Mouse (Mus musculus) gastrocnemius, postnatal 25 days (tissue): ENCODE measurements around the gene Gm14744. TPM values are rescaled to one million over a fixed set of nuclear protein-coding genes. Genes with fewer than 3 reads are reported as not detected.
"Not testable (repeated sequence)": the region's sequence is repeated elsewhere in the genome, so short reads cannot be mapped to it uniquely, and the experiment has no call there.

Experiments
- DNase-seq: peaks from one replicate; pipeline ENCODE4 v3.0.0; 2022
- long read RNA-seq, 2 experiments: library from polyadenylated mRNA; stranded (forward); transcript quantifications; one replicate each; pipeline ENCODE4 v2.0.0; 2021
- total RNA-seq, 2 experiments: library from RNA; stranded (reverse); gene quantifications; 1 replicate in 1 of 2; 2 replicates in 1 of 2; pipeline ENCODE4 v1.2.3; 2021

Gene Gm14744
- not detected for total RNA-seq
- long read RNA-seq, experiment 1 = 0 reads
- long read RNA-seq, experiment 2 = 0 reads

DNA sequence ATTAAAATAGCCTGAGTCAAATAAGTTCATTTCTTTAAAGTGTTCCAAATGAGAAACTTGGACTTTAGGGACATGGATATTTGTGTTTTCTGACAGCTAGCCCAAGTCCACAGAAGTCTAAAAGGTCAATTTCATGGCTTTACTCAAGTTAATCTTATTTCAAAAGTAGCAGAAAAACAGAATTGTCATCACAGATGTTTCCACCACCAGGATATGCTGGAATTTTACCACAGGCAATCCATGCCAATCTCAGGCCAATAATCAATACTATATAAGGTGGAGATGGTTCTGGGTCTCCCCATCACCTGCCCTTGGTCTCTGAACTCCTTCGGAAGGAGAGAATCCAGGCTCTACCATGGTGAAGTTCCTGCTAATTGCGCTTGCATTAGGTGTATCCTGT lies at the start of gene Gm14744:
Gene Gm14744 (plus strand): TSS at position 301 of the 400 bp plus-strand sequence.
- not testable (repeated sequence) for DNase-seq

DNA sequence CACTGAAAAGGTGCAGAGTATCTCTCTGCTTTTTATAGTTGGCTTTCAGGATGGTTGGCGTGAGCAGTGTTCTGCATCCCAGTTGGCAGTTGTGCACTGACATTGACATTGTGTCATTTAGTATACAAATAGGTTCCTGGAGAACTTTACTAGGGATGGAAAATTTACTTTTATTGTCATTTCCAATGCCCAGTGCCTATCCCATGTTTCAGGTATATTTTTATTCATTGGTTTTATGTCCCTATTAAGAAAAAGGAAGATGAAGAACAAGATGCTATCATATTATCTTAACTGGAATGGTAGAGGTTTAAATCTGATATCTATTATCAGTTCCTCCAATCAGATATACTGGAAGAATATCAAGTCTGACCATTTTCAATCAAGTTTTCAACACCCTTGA lies 11.0 kb upstream of the Gm14744 start, which contains the start of gene Pbsn:
Gene Pbsn (minus strand): TSS at position 101 of the 400 bp plus-strand sequence.
- no peak for DNase-seq

DNA sequence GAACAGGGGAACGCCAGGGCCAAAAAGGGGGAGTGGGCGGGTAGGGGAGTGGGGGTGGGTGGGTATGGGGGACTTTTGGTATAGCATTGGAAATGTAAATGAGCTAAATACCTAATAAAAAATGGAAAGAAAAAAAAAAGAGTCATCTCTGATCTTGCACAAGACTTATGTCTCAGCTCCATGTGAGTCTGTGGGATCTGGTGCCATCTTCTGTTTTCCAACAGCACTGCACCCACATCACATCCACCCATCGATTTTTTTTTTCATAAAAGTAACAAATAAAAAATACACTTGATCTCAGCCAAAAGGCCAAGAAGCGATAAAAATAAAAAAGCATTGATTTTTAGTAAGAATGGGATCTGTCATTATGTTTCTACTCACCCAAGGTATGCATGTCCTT lies 15.5 kb downstream of the Gm14744 start:
- DNase-seq = not testable (repeated sequence)

Other genes with a start within 250 kb of the Gm14744 start
- 1 to 10 TPM; 5.1 to 5.7 TPM for gene Prkx, start 68.5 kb upstream of the Gm14744 start, total RNA-seq
- not detected for gene Pbsn, start 11.1 kb upstream of the Gm14744 start, total RNA-seq
- not detected for gene 5430402E10Rik, start 60.3 kb downstream of the Gm14744 start, total RNA-seq
- gene Obp1a, start 226.6 kb downstream of the Gm14744 start, total RNA-seq = not detected